Mouse (Mus musculus) hindlimb bud, embryonic 11.5 days (tissue): ENCODE data around the gene Ccdc38.

Experiments used
- DNase-seq: peaks from one replicate; pipeline ENCODE4 v3.0.0-alpha.2; 2012; ENCODE audit warnings: low read depth, low spot score; ENCODE audit errors: extremely low spot score

Ccdc38 gene

DNA sequence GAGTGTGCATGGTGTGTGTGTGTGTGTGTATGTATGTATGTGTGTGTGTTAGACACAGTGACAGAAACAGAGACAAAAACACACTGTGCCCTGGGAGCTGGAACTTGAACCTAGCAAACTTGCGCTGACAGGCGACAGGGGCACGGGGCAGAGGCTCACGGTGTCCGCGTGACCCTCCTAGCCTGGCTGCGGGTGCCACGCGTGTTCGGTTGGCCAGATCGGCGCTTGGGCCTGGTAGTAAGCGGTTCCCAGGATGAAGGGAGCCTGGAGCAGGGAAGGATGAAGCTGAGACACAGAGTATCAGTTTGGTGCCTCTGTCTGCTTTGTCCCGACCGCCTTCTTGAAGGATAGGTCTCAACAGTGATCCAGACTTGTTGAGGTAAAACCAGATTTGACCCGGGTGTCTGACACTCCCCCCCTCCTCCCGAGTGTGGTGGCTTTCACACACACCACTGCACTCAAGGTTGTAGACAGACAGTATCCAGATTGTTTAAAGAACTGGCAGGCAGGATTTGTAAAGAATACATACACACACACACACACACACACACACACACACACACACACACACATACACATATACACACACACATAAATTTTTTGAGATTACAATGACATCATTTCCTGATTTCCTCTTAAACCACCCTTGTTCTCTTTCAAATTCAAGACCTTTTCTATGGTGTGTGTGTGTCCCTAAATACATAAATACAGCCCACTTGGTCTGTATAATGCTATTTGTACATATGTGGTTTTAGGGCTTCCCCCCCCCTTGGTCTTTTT lies at the start of gene Ccdc38:
Ccdc38 (plus strand) TSS at position 202 of the 780 bp plus-strand sequence.
- DNase-seq: no peak

- DNase-seq: peak; percentile 20
These were observed 39.6 kb upstream of the Ccdc38 start for GRCm38 (mm10) chr10:93500864-93501263.

DNA sequence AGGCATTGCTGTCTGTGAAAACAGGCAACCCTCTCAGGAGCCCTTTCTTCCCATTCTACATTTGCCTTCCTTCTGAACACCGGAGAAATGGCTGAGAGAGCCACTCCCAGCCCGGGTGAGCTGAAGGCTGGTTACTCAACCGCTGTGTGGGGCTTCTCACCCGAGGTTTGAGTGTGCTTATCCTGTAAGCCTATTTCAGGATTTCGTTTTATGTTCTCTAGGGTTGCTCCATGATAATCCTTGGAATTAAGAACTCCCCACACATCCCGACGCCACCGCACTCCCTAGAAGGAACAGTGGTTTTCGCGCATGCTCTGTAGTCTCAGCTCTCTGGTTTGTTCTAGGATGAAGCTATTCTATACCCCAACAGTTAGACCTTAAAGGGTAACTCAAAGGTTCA lies 39.1 kb upstream of the Ccdc38 start:
- no peak for DNase-seq

- no peak for DNase-seq
These were observed 32.0 kb upstream of the Ccdc38 start for GRCm38 (mm10) chr10:93508383-93508970.

DNA sequence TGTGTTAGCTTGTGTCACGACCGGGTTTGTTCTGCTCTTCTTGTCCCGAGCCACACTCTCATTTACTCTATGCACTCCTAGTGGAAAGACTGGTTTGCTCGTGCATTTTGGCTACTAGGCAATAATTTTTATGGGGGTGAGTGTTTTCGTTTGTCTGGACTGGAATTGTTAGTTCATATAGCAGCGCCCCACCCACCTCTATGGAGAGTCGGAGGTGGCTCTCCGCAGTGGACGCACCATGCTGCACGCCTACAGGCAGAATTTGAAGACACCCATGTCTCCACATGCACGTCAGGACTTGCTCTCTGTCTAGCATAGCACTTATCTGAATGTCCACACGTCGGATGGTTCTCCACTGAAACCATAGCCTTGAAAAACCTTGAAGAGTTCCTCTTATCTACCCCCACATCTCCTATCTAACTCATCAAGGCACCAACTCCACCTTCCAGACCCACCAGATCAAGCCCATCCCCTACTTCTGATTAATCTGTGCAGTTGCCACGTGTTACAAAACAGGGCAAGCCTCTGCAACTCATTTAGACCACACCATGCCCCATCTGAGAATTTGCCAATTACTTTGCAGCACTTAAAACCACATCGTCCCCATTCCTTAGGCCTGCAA lies 30.8 kb upstream of the Ccdc38 start:
- no peak for DNase-seq

- no peak for DNase-seq
These were observed 25.0 kb upstream of the Ccdc38 start for GRCm38 (mm10) chr10:93515419-93515818.

DNA sequence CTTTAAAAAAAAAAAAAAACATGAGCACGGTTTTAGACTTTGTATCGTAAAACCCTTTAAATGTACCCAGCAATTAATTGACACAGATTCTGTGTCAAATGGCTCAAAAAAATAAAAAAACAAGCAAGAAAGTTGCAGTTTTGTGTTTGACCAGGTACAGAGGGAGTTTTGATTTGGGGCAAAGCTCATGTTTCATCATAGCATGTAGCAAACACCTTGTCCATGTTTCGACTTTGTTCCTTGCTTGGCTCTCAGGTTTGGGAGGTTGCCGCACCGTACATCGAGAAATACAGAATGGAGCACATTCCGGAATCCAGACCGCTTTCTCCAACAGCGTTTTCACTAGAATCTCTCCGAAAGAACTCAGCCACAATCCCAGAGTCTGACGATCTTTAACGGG lies 24.5 kb upstream of the Ccdc38 start:
- no peak for DNase-seq

DNA sequence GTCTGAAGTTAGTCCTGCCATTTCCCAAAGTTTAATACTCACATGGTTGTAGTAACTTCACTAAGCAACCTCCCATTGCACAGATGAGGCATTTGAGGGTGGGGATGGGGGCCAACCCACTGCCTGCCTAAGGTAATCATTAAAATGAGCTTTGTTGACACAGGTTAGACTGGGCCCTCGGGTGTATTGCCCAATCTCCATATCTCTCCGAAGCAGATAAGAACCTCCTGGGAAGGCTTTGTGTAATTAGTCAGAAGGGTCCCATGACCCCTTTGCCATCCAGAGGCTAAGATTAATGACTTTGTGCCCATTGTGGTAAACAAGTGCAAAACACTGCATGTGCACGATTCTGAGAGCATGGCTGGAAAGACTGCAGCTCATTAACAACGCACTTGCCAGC lies 22.7 kb upstream of the Ccdc38 start:
- no peak for DNase-seq

DNA sequence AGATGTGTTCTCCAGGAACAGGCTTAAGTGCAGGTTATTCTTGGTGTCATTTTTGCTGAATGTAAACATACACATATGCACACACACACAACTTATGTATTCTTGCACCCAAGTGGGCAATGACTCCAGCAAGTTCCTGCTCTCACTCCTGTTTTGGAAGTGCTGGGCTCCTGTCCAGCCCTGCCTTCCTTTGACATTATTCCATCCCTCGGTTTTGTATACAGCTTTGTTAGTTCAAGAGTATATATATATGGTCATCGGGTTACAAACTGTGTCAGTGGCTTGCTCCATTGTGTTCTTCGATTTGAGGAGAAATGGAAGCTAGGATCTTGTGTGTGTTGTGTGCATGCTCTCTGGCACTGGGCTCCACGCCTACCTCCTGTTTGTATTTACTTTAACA lies 22.2 kb upstream of the Ccdc38 start:
- no peak for DNase-seq

- DNase-seq: no peak
These were observed 21.8 kb upstream of the Ccdc38 start for GRCm38 (mm10) chr10:93518620-93519019.

- no peak for DNase-seq
These were observed 21.3 kb upstream of the Ccdc38 start for GRCm38 (mm10) chr10:93519159-93519558.

DNA sequence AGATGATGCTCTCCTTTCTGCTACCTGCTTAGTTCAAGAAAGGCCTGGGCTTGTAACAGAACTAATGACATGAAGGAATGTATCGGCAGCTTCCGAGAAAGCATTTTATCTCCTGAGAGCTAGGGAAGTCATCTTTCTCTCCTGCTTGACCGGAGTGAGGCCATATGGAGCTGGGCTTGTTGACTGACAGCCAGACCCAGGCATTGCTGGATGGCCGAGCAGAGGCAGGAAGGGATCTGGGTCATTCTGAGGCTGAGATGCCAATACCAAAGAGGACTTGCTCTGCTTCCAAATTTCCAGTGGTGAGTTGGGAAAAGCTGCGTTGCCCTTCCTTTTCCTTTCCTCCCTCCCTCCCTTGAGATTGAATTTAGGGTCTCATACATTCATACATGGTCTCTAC lies 20.7 kb upstream of the Ccdc38 start:
- no peak for DNase-seq

- DNase-seq: no peak
These were observed 19.4 kb upstream of the Ccdc38 start for GRCm38 (mm10) chr10:93520994-93521393.

DNA sequence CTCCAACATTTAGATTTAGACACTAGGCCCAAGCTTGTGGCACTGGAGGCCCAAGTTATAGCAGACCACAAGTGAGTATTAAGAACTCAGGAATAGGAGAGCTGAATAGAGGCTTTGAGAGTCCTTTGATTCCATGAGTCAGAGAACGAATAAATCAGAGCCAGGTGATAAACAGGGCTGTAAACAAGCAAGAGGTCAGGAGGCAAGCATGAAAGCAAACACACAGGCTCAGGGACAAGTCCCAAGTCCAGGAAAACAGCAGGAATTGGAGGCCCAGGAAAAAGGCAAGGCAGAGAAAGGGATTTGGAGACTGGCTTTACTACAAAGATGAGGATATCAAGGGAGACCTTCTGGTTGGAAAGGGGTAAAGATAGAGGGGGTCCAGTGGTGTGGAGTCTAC lies 15.1 kb upstream of the Ccdc38 start:
- no peak for DNase-seq

DNA sequence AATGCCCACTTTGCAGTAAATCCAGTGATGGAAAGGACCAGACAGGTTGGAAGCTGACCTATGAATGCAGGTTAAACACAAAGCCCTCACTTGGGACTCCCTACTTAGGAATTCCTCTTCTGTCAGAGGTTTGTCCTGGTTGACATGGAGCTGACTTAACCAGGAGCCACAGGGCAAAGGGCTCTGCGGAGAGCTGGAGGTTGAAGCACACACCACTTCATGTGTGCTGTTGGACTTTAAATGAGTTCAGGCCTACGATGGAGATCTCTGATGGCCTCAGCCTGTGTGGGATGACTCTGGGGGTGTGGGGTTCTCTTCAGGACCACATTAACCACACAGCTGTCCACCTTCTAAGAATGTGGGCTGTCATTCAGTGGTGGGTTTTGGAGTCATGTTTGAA lies 2.1 kb upstream of the Ccdc38 start:
- no peak for DNase-seq

GRCm38 (mm10) chr10:93538818-93539217 lies 1.6 kb upstream of the Ccdc38 start:
- DNase-seq: no peak

DNA sequence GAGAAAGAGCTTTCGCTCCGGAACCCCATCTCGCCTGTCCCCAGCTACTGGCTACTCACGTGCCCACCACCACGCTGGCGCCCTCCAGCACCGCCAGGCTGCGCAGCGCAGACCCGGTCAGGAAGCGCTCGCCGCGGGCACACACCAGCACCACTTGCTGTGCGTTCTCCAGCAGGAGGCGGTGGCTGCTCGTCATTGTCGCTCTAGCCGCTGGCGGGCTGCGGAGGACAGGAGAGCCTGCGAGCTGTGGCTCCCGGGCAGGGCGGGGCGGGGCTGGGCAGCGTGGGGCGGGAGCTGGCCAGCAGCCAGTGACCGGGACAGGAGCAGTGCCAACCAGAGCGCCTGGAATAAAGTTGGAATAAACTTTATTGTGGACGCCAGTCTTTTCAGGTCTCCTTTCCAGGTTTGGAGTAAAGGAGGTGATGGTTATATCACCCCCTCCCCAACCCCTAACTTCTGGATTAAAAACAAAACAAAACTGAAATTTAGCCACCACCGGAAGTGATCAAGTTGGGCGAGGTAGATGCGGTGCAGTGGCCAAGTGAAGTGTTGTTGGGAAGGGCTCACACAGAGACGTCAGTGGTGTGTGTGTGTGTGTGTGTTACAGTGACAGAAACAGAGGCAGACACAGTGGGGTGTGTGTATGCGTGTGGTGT lies 529 bp upstream of the Ccdc38 start, which contains the start of gene Amdhd1:
Amdhd1 (minus strand) TSS at position 259 of the 656 bp plus-strand sequence.
- peak; percentile 16 for DNase-seq

DNA sequence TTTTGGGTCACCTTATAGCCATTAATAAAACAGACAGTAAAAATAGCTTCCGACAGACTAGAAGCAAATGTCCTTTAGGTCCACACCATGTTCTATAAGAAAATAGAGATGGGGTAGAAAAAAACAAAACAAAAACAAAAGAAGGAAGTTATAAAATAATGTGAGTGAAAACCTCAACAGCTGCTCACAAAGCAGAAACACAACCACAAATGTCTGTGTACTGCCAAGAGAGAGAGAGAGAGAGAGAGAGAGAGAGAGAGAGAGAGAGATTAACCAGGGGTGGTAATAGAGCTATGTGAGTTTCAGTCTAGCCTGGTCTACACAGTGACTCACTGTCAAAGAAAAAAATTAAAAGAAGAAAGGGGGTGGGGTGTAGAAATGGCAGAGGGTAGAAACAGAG lies 1.2 kb downstream of the Ccdc38 start:
- no peak for DNase-seq

DNA sequence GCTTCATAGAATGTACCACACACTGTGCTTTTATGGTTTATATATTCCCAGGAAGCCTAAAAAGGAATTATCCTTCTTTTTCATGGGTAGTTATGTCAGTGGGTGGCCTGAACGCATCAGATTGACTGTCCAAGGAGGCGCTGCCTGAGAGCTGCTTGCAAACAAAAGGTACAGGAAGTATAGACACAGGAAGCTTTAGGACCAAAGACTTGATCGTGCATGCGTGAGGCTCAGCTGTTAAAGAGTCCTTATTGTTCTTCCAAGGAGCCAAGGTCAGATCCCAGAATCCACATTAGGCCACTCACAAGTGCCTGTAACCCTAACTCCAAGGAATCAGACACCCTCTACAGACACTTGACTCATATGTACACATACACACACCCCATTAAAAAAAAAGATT lies 1.9 kb downstream of the Ccdc38 start:
- DNase-seq: no peak

DNA sequence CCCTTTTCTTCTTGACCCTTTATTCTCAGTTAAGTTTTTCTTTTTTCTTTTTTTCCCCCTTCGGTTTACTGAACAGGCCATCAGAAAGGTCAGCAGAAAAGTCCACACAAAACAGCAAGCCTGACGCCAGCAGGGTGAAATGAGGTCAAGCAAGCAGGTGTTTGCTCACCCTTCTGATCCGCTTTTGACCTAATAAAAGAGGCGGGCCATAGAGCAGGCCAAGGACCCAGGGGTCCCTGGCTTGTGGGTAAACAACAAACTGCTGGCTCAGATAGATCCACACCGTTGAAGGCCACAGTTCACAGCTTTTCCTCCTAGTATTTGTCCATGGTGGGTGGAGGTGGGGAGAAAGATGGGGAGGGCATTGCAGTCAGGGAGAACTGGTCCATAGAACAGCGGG lies 2.7 kb downstream of the Ccdc38 start:
- no peak for DNase-seq

GRCm38 (mm10) chr10:93544172-93544571 lies 3.7 kb downstream of the Ccdc38 start:
- DNase-seq: no peak
